13 mouse cellular contexts compared by ENCODE assay signal in the genomic region with DNA sequence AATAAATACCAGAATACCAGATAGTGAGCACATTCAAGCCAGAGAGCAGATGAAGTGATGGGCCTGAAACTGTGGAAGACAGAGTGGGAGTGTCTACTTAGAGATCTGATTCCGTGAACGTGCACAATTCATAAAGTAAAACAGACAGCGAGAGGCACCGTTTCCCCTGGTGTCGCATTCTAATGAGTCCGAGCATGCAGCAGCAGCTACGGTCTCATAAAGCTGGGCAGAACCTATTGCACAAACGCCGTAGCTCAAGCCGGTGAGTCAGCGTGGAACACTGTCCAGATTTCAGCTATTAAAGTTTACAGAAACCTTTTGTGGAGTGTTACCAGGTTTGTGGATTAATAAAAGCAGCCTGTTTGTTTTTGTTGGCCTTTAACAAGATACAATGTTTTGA. TPM values are rescaled to one million over a fixed set of nuclear protein-coding genes. Genes with fewer than 3 reads are reported as not detected.
DNase-seq lines count a peak whose midpoint lies in the region; ATAC-seq and TF ChIP-seq lines count a peak whose summit lies in the region.
"Had no signal": no experiment of that assay in that cellular context is flagged by ENCODE, and none has a peak within 500 bp of the region (broad histone marks: within the 10 kb centered on the region; RNA-seq: fewer than 3 reads in every experiment).

No protein-coding gene starts in this region.

- WGBS in limb, embryonic 15.5 days: 15% methylated on average over 11 of the region's 11 CpGs
- 24% methylated on average over 11 of the region's 11 CpGs for WGBS in stomach, postnatal 0 days

- H3K27me3 ChIP-seq in limb, embryonic 15.5 days: peaks cover 23% of the 10 kb centered on the region
- peaks cover 2% of the 10 kb centered on the region; the same call in 1 of the 2 replicates for H3K27me3 ChIP-seq in stomach, postnatal 0 days (ENCODE audit: control insufficient read depth, insufficient read depth, low read length)

- H3K4me1 ChIP-seq in limb, embryonic 15.5 days: peaks cover 7% of the 10 kb centered on the region; the same call in 1 of the 2 replicates
- no peaks in the 10 kb centered on the region for H3K4me1 ChIP-seq in stomach, postnatal 0 days (replicated peaks; ENCODE audit: control insufficient read depth, insufficient read depth)

- no peaks in the 10 kb centered on the region for H3K9me3 ChIP-seq in limb, embryonic 15.5 days
- no peaks in the 10 kb centered on the region for H3K9me3 ChIP-seq in stomach, postnatal 0 days (ENCODE audit: control insufficient read depth, low read length)

- TF ChIP-seq EP300 in stomach, postnatal 0 days (optimal IDR thresholded peaks at IDR 0.05): no peak

- DNase-seq in gastrocnemius, adult 2 months: no peak
- no peak for DNase-seq in gastrocnemius, postnatal 14 days
- peak; percentile 26 for DNase-seq in urinary bladder, postnatal 25 days (ENCODE audit: low spot score)
- no peak for DNase-seq in urinary bladder, adult 2 months (ENCODE audit: low spot score)
- peak; percentile 38 for DNase-seq in stomach, postnatal 0 days (ENCODE audit: low spot score)
- DNase-seq in cerebellum, postnatal 14 days: no peak
- DNase-seq in thymus, postnatal 25 days: no peak
- DNase-seq: gastrocnemius, postnatal 10 days; heart, postnatal 14 days; left cerebral cortex, postnatal 4 days had no signal

- H3K4me2 ChIP-seq in limb, embryonic 15.5 days: peak overlapping the region; percentile 32
- H3K4me2 ChIP-seq in stomach, postnatal 0 days (replicated peaks; ENCODE audit: low read depth): peak overlapping the region; percentile 14; the same call in 1 of the 2 replicates

- no peak overlapping the region for H3K9ac ChIP-seq in limb, embryonic 15.5 days
- no peak overlapping the region for H3K9ac ChIP-seq in stomach, postnatal 0 days (ENCODE audit: low read length)

- no peak for ATAC-seq in limb, embryonic 15.5 days (ENCODE audit: insufficient number of reproducible peaks, low FRiP score, low TSS enrichment, low read depth)
- ATAC-seq in stomach, postnatal 0 days (ENCODE audit: low FRiP score, low TSS enrichment): no peak

- intact Hi-C loops in gastrocnemius, adult 2 months (cut with DNase I): no loop called here
- intact Hi-C loops in gastrocnemius, postnatal 14 days (cut with DNase I; ENCODE audit: low total_unique reads): no loop called here

- no peak overlapping the region for H3K27ac ChIP-seq in gastrocnemius, adult 2 months
- H3K27ac ChIP-seq in limb, embryonic 15.5 days: no peak overlapping the region
- no peak overlapping the region for H3K27ac ChIP-seq in stomach, postnatal 0 days (replicated peaks)
- H3K27ac ChIP-seq: macrophage had no signal

- TF ChIP-seq CTCF in gastrocnemius, adult 2 months (IDR thresholded peaks at IDR 0.05): no peak
- TF ChIP-seq CTCF in stomach, postnatal 0 days (IDR thresholded peaks at IDR 0.05; ENCODE audit: low read depth): no peak

- no peaks in the 10 kb centered on the region for H3K36me3 ChIP-seq in limb, embryonic 15.5 days
- H3K36me3 ChIP-seq in stomach, postnatal 0 days (ENCODE audit: control insufficient read depth, insufficient read depth, low read length): no peaks in the 10 kb centered on the region

- H3K4me3 ChIP-seq in gastrocnemius, adult 2 months: peak overlapping the region; percentile 34; the same call in 1 of the 2 replicates
- peak overlapping the region; percentile 16 for H3K4me3 ChIP-seq in limb, embryonic 15.5 days
- H3K4me3 ChIP-seq in stomach, postnatal 0 days (ENCODE audit: low read depth, low read length): no peak overlapping the region
- H3K4me3 ChIP-seq: erythroblast, embryonic 14.5 days had no signal

RNA-seq across cellular contexts. Expression of a gene that starts 5.6 kb away (rescaled TPM):
- total RNA-seq in gastrocnemius, adult 2 months (2021): not detected
- under 1 TPM; 0.14 to 0.31 TPM for total RNA-seq in gastrocnemius, postnatal 14 days (2021)
- 3.1 and 3.5 TPM in 2 replicates for polyA plus RNA-seq in urinary bladder, adult 2 months (2012; rRNA removed)
- 9.3 and 11.8 TPM in 2 replicates for polyA plus RNA-seq in limb, embryonic 15.5 days (2015; fragmentation: Nextera tagmentation; extraction: Ambion mirVana)
- 2.4 and 2.9 TPM in 2 replicates for polyA plus RNA-seq in stomach, postnatal 0 days (2015; fragmentation: Nextera tagmentation; extraction: Ambion mirVana)
- polyA plus RNA-seq: erythroblast, embryonic 14.5 days; macrophage had no signal

RNA-seq across cellular contexts. Expression of a gene that starts 23.4 kb away (rescaled TPM):
- total RNA-seq in gastrocnemius, adult 2 months (2021): not detected
- not detected for total RNA-seq in gastrocnemius, postnatal 14 days (2021)
- polyA plus RNA-seq in urinary bladder, adult 2 months (2012; rRNA removed): not detected in 2 replicates
- not detected in 2 replicates for polyA plus RNA-seq in limb, embryonic 15.5 days (2015; fragmentation: Nextera tagmentation; extraction: Ambion mirVana)
- polyA plus RNA-seq in stomach, postnatal 0 days (2015; fragmentation: Nextera tagmentation; extraction: Ambion mirVana): not detected in 2 replicates
- total RNA-seq: gastrocnemius, postnatal 10 days; heart, postnatal 14 days had no signal
- polyA plus RNA-seq: erythroblast, embryonic 14.5 days; macrophage had no signal

Comparison
In these comparisons a context has a peak if more than half of its experiments do, and no peak if none do; other contexts are left out.
1. DNase-seq: peak in urinary bladder, postnatal 25 days (single experiment) and stomach, postnatal 0 days (single experiment); none in gastrocnemius, adult 2 months (single experiment), gastrocnemius, postnatal 14 days (single experiment), urinary bladder, adult 2 months (single experiment), cerebellum, postnatal 14 days (0 of 2) and thymus, postnatal 25 days (single experiment).